Mouse (Mus musculus): ENCODE measurements at regions not wholly inside any gene's neighbourhood (a gene's known extent, or its start where the extent isn't known, plus 50 kb on each side); places are given as distances from the start of the nearest gene placed in this dataset.

DNA sequence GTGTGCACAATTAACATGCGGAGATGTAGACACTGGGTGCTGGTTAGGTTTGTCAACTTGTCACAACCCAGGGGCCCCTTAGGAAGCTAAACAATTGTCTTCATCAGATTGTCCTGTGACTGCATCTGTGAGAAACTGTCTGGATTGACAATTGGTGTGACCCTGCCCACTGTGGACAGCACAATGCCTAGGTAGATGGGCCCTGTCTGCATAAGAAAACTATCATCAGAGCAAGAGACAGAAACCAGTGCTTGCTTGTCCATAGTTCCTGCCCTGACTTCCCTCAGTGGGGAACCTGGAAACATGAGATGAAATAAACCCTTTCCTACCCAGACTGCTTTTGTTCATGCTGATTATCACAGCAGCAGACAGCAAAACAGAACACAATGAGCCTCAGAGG lies 63.5 kb upstream of the Tyw5 start:
- Histone ChIP-seq H3K9ac (no peak overlapping the region), H3K4me2 (no peak overlapping the region), H3K4me3 (no peak overlapping the region), H3K27ac (replicated peaks) (no peak overlapping the region), H3K36me3 (no peaks in the 10 kb centered on the region), H3K4me1 (0 out of 2 replicates have a peak, but pooled peaks cover 4% of the 10 kb centered on the region), H3K9me3 (no peaks in the 10 kb centered on the region), H3K27me3 (replicated peaks) (no peaks in the 10 kb centered on the region)
- 79% methylated on average over 1 of the region's 1 CpGs for WGBS
- no peak for ATAC-seq (ENCODE audit: extremely low read depth, insufficient number of reproducible peaks, low FRiP score, low TSS enrichment)

DNA sequence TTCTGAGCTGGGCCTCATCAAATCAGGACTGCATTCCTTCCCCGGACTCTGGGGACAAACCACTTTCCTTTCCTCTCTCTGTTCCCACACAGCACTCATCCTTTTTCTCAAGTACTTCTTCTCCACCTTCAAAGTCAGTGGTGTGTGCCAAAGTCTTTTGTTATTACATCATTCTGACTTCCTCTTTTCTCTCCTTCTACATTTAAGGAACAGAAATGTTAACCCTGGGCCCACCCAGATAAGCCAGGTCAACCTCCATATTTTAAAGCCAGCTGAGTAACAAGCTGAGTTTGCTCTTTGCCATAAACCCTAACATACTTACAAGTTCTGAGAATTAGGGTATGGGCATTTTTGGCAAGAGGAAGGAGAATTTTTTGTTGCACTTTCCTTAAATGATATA lies 65.3 kb upstream of the Tyw5 start:
- no peaks in the 10 kb centered on the region for H3K27me3 ChIP-seq (replicated peaks)
- no peak overlapping the region for H3K9ac ChIP-seq
- H3K36me3 ChIP-seq = no peaks in the 10 kb centered on the region
- H3K4me2 ChIP-seq = no peak overlapping the region
- no peaks in the 10 kb centered on the region for H3K9me3 ChIP-seq
- H3K4me1 ChIP-seq = 0 out of 2 replicates have a peak, but pooled peaks cover 4% of the 10 kb centered on the region
- no peak for ATAC-seq (ENCODE audit: extremely low read depth, insufficient number of reproducible peaks, low FRiP score, low TSS enrichment)
- H3K27ac ChIP-seq (replicated peaks) = no peak overlapping the region
- 24% methylated on average over 1 of the region's 1 CpGs for WGBS
- H3K4me3 ChIP-seq = no peak overlapping the region

DNA sequence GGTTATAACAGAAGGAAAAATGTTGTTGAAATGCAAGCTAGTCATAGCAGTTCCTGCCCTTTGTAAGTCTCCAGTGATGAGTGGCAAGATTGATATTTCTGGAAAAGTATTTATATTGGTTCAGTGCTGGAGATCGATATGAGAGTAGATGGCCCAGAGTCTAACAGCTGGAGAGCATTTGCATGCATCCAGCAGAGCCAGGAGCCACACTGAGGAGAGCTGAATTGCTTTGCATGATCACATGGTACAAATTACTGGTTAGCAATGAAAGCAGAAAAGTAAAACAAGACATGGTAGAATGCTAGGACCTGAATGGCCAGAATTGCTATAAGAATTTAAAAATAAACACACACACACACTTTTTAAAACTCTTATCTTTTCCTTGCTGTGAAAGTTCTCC lies 70.8 kb upstream of the Tyw5 start:
- Histone ChIP-seq H3K4me1 (peaks cover 13% of the 10 kb centered on the region; the same call in 1 of the 2 replicates), H3K4me2 (no peak overlapping the region), H3K9me3 (no peaks in the 10 kb centered on the region), H3K27ac (replicated peaks) (no peak overlapping the region), H3K27me3 (replicated peaks) (no peaks in the 10 kb centered on the region), H3K4me3 (no peak overlapping the region), H3K9ac (no peak overlapping the region), H3K36me3 (no peaks in the 10 kb centered on the region)
- WGBS = 53% methylated on average over 1 of the region's 1 CpGs
- no peak for ATAC-seq (ENCODE audit: extremely low read depth, insufficient number of reproducible peaks, low FRiP score, low TSS enrichment)

DNA sequence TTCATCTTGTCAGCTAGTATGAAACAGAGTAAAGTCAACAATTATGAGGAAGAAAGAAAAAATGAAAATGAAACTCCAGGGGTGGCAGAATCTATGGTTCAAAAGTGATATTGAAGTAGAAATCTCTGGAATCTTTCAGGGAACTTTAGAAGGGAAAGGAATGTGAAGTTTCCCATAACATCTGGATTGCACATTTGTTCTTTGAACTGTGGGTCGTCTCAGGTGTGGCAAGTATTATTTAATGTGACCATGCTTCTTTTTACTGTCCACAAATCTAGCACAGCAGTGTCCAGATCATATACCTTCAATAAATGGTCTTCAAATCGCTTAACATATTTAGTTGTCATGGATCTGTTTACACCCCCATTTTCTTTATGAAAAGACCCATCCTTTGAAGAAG lies 71.2 kb upstream of the Tyw5 start:
- H3K4me2 ChIP-seq = no peak overlapping the region
- no peak for ATAC-seq (ENCODE audit: extremely low read depth, insufficient number of reproducible peaks, low FRiP score, low TSS enrichment)

DNA sequence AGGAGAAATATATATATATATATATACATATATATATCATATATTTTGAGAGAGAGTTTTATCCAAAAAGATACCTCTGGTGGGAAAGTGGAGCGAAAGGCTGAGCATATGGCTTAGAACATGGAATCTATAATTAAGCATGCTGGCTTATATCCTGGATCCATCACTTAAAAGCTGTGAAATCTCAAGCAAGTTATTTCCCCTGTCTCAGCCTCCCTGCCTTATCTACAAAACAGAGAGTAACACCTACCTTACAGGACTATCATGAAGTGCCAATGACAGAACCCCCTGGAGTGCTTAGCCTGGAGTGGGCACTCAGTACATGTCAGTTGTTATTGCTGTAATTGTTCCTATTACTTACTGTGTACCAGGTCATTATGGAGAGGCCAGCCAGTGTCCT lies 71.9 kb upstream of the Tyw5 start:
- 86% methylated on average over 1 of the region's 1 CpGs for WGBS
- no peaks in the 10 kb centered on the region for H3K27me3 ChIP-seq (replicated peaks)
- no peak overlapping the region for H3K4me2 ChIP-seq
- H3K4me3 ChIP-seq = no peak overlapping the region
- H3K9ac ChIP-seq = no peak overlapping the region
- H3K36me3 ChIP-seq = no peaks in the 10 kb centered on the region
- H3K4me1 ChIP-seq = peaks cover 13% of the 10 kb centered on the region; the same call in 1 of the 2 replicates
- no peak overlapping the region for H3K27ac ChIP-seq (replicated peaks)
- no peak for ATAC-seq (ENCODE audit: extremely low read depth, insufficient number of reproducible peaks, low FRiP score, low TSS enrichment)
- H3K9me3 ChIP-seq = no peaks in the 10 kb centered on the region

More for the DNA sequence above, 71.2 kb upstream of the Tyw5 start:
- no peaks in the 10 kb centered on the region for H3K27me3 ChIP-seq (replicated peaks)
- WGBS = 73% methylated on average over 2 of the region's 2 CpGs
- H3K9me3 ChIP-seq = no peaks in the 10 kb centered on the region
- H3K9ac ChIP-seq = no peak overlapping the region
- H3K27ac ChIP-seq (replicated peaks) = no peak overlapping the region
- H3K4me3 ChIP-seq = no peak overlapping the region
- H3K36me3 ChIP-seq = no peaks in the 10 kb centered on the region
- H3K4me1 ChIP-seq = peaks cover 13% of the 10 kb centered on the region; the same call in 1 of the 2 replicates

DNA sequence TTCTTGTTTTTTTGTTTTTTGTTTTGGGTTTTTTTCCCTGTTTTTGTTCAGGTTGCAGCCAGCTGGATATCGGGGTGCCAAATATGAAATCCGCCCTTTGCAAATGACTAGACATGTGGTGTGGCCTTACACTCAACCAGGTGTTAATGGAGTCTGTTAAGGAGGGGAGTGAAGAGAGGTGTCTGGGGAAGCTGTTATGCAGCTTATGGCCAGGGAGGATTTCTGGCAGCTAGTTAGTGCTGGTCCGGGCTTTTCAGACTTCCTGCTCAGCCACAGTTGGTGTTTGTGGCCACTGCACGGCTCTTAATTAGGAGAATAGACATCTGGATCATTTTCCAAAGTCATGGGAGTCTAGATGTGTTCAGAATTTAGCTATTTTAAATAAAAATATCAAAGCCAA lies 72.7 kb upstream of the Tyw5 start:
- ATAC-seq (ENCODE audit: extremely low read depth, insufficient number of reproducible peaks, low FRiP score, low TSS enrichment) = no peak
- Histone ChIP-seq H3K4me2 (no peak overlapping the region), H3K4me3 (no peak overlapping the region), H3K9ac (no peak overlapping the region), H3K27ac (replicated peaks) (no peak overlapping the region), H3K27me3 (replicated peaks) (no peaks in the 10 kb centered on the region), H3K4me1 (peaks cover 13% of the 10 kb centered on the region; the same call in 1 of the 2 replicates), H3K9me3 (no peaks in the 10 kb centered on the region), H3K36me3 (no peaks in the 10 kb centered on the region)
- 55% methylated on average over 4 of the region's 4 CpGs for WGBS

DNA sequence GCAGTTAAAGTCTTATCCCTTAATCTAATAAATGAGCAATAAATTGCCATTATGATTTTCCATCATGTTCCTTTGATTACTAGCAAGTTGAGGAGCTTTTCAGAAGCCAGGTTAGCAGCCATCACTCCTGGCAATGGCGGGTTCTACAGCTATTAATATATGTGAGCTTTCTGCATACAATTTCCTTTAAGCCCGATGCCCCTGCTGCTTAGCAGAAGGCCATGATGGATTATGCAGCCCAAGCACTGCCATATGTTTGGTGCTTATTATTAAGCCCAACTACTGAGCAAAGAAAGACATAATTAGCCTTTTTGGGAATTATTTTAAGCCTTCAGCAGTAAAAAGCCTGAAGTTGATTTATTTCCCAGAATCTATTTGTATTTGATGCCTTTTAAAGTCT lies 82.3 kb upstream of the Tyw5 start:
- Histone ChIP-seq H3K27ac (replicated peaks) (no peak overlapping the region), H3K4me2 (no peak overlapping the region), H3K36me3 (no peaks in the 10 kb centered on the region), H3K4me3 (no peak overlapping the region), H3K27me3 (replicated peaks) (no peaks in the 10 kb centered on the region), H3K9ac (no peak overlapping the region), H3K9me3 (no peaks in the 10 kb centered on the region), H3K4me1 (no peaks in the 10 kb centered on the region)
- ATAC-seq (ENCODE audit: extremely low read depth, insufficient number of reproducible peaks, low FRiP score, low TSS enrichment) = no peak
- WGBS = 73% methylated on average over 2 of the region's 2 CpGs

DNA sequence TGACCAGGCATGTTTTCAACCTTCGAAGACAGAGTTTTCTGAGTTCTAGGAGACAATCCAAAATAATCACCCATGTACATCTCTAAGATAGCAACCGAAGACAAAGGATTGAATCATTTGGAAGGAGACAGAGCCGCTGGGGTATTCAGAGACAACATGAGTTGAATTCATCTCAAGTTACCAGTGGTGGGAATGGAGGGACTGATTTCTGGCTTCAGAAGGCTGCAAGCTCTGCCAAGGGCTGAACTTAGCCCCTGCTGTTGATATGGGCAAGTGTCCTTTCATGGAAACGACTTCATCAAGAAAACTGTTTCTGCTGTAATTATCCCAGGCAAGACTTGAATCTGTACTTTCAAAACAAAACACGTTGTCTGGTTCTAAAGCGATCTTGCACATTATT lies 82.7 kb upstream of the Tyw5 start:
- Histone ChIP-seq H3K4me1 (no peaks in the 10 kb centered on the region), H3K9me3 (no peaks in the 10 kb centered on the region), H3K27me3 (replicated peaks) (no peaks in the 10 kb centered on the region), H3K36me3 (no peaks in the 10 kb centered on the region), H3K4me3 (no peak overlapping the region), H3K27ac (replicated peaks) (no peak overlapping the region), H3K9ac (no peak overlapping the region), H3K4me2 (no peak overlapping the region)
- whole genome bisulfite sequencing = 70% methylated on average over 6 of the region's 6 CpGs
- no peak for ATAC-seq (ENCODE audit: extremely low read depth, insufficient number of reproducible peaks, low FRiP score, low TSS enrichment)

DNA sequence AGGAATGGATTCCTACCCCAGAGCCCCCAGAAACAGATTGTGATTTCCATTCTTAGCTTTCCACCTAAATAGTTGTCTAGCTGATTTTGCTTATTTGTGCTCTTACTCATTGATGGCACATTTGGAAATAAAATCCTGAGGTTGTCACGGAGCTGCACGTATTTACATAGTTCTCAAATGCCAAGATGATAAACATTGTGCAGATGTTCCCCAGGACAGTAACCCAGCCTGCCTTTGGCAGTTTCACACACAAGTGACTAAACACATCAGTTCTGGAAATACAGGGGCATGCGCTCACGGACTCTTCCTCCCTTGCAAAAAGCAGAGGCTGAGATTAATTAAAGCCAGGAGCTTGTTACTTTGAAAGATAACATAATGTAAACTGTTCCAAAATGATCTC lies 83.1 kb upstream of the Tyw5 start:
- Histone ChIP-seq H3K4me3 (no peak overlapping the region), H3K27ac (replicated peaks) (no peak overlapping the region), H3K4me1 (no peaks in the 10 kb centered on the region), H3K36me3 (no peaks in the 10 kb centered on the region), H3K4me2 (no peak overlapping the region), H3K9ac (no peak overlapping the region), H3K9me3 (no peaks in the 10 kb centered on the region), H3K27me3 (replicated peaks) (no peaks in the 10 kb centered on the region)
- 65% methylated on average over 4 of the region's 4 CpGs for WGBS
- ATAC-seq (ENCODE audit: extremely low read depth, insufficient number of reproducible peaks, low FRiP score, low TSS enrichment) = no peak

DNA sequence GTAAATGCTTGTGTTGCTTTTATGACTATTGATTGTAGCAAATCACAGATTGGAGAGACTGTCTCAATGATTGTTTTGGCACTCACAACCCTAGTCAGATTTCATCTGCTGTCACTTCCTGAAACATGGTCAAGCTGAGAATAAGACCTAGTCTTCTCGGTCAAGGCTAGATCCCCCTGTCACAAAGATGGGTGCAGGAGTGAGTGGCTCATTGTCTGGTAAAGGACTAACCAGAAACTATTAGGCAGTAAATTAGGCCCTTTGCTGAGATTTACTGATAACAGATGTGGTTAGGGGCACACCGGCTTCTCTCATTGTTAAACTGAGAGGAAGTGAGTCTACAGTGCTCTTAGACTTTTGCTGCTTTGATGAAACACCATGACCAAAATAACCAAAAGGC lies 85.8 kb upstream of the Tyw5 start:
- 62% methylated on average over 2 of the region's 2 CpGs for WGBS
- no peaks in the 10 kb centered on the region for H3K27me3 ChIP-seq (replicated peaks)
- H3K9me3 ChIP-seq = no peaks in the 10 kb centered on the region
- no peak for ATAC-seq (ENCODE audit: extremely low read depth, insufficient number of reproducible peaks, low FRiP score, low TSS enrichment)
- no peaks in the 10 kb centered on the region for H3K36me3 ChIP-seq
- H3K4me2 ChIP-seq = no peak overlapping the region
- H3K4me3 ChIP-seq = no peak overlapping the region
- no peak overlapping the region for H3K9ac ChIP-seq
- no peaks in the 10 kb centered on the region for H3K4me1 ChIP-seq
- no peak overlapping the region for H3K27ac ChIP-seq (replicated peaks)

DNA sequence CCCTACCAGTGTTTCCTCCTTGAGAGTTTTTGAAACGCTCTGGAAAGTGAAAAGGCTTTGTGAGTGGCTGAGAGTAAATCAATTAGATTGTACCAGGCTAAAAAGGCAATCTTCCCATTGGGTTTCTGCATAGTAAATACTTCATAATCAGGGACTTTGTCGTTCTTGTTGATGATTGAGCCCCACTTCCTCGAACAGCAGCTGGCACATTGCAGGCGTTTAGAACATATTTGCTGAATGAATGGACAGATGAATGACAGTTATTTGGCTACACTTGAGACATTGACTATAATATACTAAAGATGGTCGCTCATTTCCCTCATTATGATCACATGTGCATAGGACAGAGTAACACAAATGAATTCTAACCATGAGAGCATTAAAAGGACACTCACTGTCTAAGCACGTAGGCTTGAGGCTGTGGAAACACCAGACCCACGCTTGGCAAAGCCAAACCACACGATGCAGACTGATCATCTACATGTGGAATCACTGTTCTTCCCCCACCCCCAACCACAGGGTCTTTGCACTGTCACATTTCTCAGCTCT lies 90.7 kb upstream of the Tyw5 start:
- Histone ChIP-seq H3K27me3 (replicated peaks) (no peaks in the 10 kb centered on the region), H3K9ac (no peak overlapping the region), H3K36me3 (no peaks in the 10 kb centered on the region), H3K4me3 (no peak overlapping the region), H3K27ac (replicated peaks) (no peak overlapping the region), H3K4me2 (no peak overlapping the region), H3K4me1 (no peaks in the 10 kb centered on the region), H3K9me3 (no peaks in the 10 kb centered on the region)
- WGBS = 62% methylated on average over 8 of the region's 8 CpGs
- no peak for ATAC-seq (ENCODE audit: extremely low read depth, insufficient number of reproducible peaks, low FRiP score, low TSS enrichment)

DNA sequence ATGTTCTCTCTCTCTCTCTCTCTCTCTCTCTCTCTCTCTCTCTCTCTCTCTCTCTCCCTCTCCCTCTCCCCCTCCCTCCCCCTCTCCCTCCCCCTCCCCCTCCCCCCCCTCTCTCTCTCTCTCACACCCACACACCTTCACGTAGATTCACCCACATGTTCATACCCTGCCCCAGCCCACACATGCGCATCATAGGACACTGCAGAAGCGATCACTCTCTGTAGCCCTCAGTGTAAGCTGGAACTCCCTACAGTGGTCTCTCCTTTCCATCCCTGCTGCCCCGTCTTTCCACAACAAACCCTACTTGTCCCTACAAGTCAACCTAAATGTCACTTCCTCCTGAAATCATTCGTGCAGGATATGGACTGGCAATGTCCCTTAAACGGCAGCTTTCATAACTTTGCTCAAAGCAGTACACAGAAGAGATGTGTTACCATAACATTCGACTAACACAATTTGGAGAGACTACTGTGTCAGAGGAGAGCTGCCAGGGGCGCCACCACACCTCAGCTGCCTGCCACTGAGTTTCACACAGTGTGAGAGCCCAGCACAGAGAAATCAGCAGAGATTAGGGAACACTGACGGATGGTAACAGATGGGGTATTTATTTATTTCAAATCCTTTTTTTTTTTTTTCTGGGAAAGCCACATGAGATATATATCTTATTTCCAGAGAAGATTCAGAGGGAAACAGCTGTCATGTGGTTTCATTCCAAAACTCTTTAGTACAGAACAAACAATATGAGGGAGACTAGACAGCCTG lies 103.6 kb upstream of the Tyw5 start:
- no peak for ATAC-seq (ENCODE audit: extremely low read depth, insufficient number of reproducible peaks, low FRiP score, low TSS enrichment)
- WGBS = 55% methylated on average over 8 of the region's 9 CpGs
- Histone ChIP-seq H3K4me1 (no peaks in the 10 kb centered on the region), H3K4me2 (no peak overlapping the region), H3K36me3 (no peaks in the 10 kb centered on the region), H3K9me3 (no peaks in the 10 kb centered on the region), H3K27me3 (replicated peaks) (no peaks in the 10 kb centered on the region), H3K9ac (no peak overlapping the region), H3K27ac (replicated peaks) (no peak overlapping the region), H3K4me3 (no peak overlapping the region)
